Mouse (Mus musculus) midbrain, embryonic 14.5 days (tissue): ENCODE data around the gene Phospho1. TPM values are rescaled to one million over a fixed set of nuclear protein-coding genes. Genes with fewer than 3 reads are reported as not detected.

ENCODE experiments used
- ATAC-seq: fragments of 200-750 bp; cut with Nextera tagmentation; 2 replicates; pipeline ENCODE4 v1.8.0; 2017; ENCODE audit warnings: moderate number of reproducible peaks, moderate library complexity; ENCODE audit not compliant: low FRiP score, low TSS enrichment
- DNase-seq: peaks from one replicate; pipeline ENCODE4 v3.0.0-alpha.2; 2015
- H3K27ac ChIP-seq: fragments of 300-500 bp; sonication (generic); replicated peaks from 2 replicates; pipeline ENCODE4 v1.5.1; 2014; ENCODE audit warnings: mild to moderate bottlenecking, low read depth, low read length, moderate library complexity
- H3K27me3 ChIP-seq: fragments of 300-500 bp; sonication (generic); 2 replicates; pipeline ENCODE4 v1.6.1; 2014; ENCODE audit warnings: low read length, control low read depth, mixed read lengths; ENCODE audit not compliant: control insufficient read depth, insufficient read depth
- H3K36me3 ChIP-seq: fragments of 300-500 bp; sonication (generic); 2 replicates; pipeline ENCODE4 v1.6.1; 2014; ENCODE audit warnings: low read length, control low read depth; ENCODE audit not compliant: control insufficient read depth, insufficient read depth
- H3K4me1 ChIP-seq: fragments of 300-500 bp; sonication (generic); 2 replicates; pipeline ENCODE4 v1.6.1; 2014; ENCODE audit warnings: mild to moderate bottlenecking, antibody characterized with exemption, low read length, control low read depth; ENCODE audit not compliant: control insufficient read depth, insufficient read depth
- H3K4me2 ChIP-seq: fragments of 300-500 bp; sonication (generic); 2 replicates; pipeline ENCODE4 v1.6.1; 2014; ENCODE audit warnings: mild to moderate bottlenecking, low read length, moderate library complexity
- H3K4me3 ChIP-seq: fragments of 300-500 bp; sonication (generic); replicated peaks from 2 replicates; pipeline ENCODE4 v1.5.1; 2014; ENCODE audit warnings: low read depth, low read length
- H3K9ac ChIP-seq: fragments of 300-500 bp; sonication (generic); replicated peaks from 2 replicates; pipeline ENCODE4 v1.6.1; 2014; ENCODE audit warnings: mild to moderate bottlenecking, low read length, moderate library complexity
- H3K9me3 ChIP-seq: fragments of 300-500 bp; sonication (generic); 2 replicates; pipeline ENCODE4 v1.6.1; 2016; ENCODE audit warnings: low read length, control low read depth, mixed read lengths; ENCODE audit not compliant: control insufficient read depth
- WGBS: fragments of 180-500 bp; shearing (Covaris S2); extraction: QIAGEN DNeasy Blood & Tissue Kit; methylation state at CpG from one replicate; pipeline ENCODE4 v1.1.7; 2014; 5-methylcytosine and 5-hydroxymethylcytosine counted together
- polyA plus RNA-seq: library from polyadenylated mRNA; unstranded; fragments of >200 nt; fragmentation: Nextera tagmentation; extraction: Ambion mirVana; gene quantifications from 2 replicates; pipeline ENCODE4 v1.2.1, GENCODE M21; 2014

The Phospho1 gene
- polyA plus RNA-seq, result 0.33 TPM in 1 of 2 replicates, not detected in the other

DNA sequence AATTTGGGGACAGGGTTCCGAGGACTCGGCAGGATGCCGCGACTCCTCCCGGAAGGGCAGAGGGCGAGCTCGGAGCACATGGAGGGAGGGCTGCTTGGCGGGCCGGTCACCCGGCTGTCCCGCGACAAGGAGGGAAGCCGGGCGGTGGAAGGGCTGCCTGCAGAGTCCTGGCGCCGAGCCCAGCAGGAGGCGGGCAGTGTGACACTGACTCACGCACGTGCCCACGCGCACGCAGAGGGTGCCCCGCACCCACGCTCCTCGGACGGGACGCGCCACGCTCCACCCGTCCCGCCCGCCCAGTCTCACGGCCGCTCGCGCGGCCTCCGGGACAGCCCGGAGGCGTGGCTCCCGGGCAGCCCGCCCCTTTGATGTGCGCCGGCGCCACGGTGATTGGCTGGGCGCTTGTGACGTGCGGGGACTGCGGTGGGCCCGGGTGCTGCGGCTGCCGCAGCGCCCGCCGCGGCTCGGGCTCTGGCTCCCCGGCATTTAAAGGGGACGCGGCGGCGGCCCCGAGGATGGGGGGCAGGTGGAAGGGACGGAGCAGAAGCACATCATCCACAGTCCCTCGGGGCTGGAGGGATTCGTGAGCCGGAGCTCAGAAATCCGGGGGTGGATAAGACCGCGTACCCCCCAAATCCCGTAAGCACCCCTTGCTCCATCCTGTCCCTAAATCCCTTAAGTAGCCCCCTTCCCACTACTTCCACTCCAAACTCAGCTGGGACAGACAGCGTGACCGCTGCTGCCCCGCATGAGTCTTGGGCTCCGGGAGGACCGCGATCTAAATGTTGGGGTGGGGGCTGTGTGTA lies at the start of gene Phospho1:
Phospho1 (plus strand) TSS at position 429 of the 806 bp plus-strand sequence.
- Histone ChIP-seq H3K4me2 (peak within 1 kb of the TSS; percentile 99), H3K4me1 (no peaks in the 10 kb centered on the region), H3K36me3 (no peaks in the 10 kb centered on the region), H3K27me3 (peaks cover 53% of the 10 kb centered on the region), H3K4me3 (peak within 1 kb of the TSS; percentile 68), H3K9ac (peak within 1 kb of the TSS; percentile 69), H3K9me3 (no peaks in the 10 kb centered on the region), H3K27ac (no peak within 1 kb of the TSS)
- DNase-seq (peak; percentile 96), ATAC-seq (peak; percentile 97)
- WGBS, result 0% methylated on average over 77 of the region's 78 CpGs

DNA sequence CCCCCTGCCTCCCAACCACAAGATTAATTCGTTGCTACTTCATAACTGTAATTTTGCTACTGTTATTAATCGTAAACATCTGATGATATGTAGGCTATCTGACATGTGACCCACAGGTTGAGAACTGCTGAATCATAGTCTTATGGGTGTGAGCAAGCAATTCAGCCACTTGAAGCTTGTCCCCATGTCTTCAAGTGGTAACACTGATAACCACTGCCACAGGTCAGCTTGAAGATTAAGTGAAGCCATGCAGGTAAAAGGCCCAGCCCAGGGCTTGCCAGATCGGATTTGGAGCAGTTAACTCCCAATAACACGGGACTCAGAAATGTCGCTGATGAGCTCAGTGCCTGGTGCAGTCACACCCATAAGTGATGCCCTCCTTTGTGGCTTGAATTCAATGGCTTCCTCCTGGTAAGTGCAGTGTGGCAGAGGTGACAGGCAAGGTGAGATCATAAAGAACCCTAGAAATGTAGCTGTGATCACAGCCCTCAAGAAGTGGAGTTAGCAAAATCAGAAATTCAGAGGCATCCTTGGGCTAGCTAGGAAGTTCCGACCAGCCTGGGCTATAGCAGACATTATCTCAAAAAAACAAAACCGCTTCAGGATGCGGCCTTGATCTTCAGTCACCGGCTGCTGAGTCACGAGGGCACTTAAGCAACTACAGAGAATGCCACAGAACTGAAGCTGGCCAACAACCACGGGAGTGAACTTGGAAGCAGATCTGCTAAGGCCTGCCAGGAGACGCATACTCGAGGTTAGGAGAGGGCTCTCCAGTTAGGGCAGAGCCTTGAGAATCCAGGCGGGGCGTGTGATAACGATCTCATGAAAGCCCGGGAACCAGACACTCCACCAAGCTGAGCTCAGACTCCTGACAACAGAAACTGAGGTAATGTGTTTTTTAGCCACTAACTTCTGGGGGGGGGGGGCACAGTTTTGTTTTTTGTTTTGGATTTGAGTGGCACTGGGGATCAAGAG lies 46.7 kb upstream of the Phospho1 start:
- no peaks in the 10 kb centered on the region for H3K27me3 ChIP-seq
- DNase-seq (no peak), ATAC-seq (no peak)
- WGBS, result 90% methylated on average over 17 of the region's 17 CpGs
- H3K9me3 ChIP-seq, result no peaks in the 10 kb centered on the region
- no peak overlapping the region for H3K4me3 ChIP-seq
- no peaks in the 10 kb centered on the region; the same call in 1 of the 2 replicates for H3K36me3 ChIP-seq
- no peak overlapping the region for H3K9ac ChIP-seq
- no peaks in the 10 kb centered on the region for H3K4me1 ChIP-seq
- no peak overlapping the region for H3K27ac ChIP-seq
- no peak overlapping the region for H3K4me2 ChIP-seq

DNA sequence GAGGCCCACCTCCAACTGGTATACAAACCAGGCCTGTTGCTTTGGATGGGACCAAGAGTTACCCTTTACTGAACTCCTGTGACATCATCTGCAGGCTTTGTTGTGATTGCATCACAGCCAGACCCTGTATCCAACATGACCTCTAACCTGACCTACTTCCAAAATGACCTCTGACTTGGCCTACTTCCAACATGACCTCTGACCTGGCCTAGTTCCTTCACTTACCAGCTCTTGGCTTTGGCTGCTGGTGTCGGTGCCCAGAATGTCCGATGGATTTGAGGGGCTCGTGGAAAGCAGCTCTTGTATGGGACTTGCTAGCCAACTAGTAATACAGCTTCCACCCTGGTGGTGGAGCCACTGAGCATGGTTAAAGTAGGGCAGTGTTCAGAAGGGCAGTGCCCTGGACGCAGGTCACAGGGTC lies 45.5 kb upstream of the Phospho1 start:
- H3K27ac ChIP-seq, result no peak overlapping the region

DNA sequence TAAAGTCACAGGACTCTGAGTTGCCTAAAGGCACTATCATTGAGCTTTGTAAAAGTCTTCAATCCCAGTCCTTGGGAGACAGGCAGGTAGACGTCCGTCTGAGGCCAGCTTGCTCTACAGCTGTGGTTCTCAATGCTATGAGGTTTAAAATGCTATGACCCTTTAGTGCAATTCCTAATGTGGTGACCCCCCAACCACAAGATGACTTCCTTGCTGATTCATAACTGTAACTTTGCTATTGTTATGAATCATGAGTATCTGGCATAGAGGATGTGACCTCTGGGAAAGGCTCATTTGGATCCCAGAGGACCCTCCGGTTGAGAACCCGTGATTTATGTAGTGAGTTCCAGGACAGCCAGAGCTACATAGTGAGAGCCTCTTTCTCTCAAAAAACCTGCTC lies 44.9 kb upstream of the Phospho1 start:
- no peaks in the 10 kb centered on the region for H3K27me3 ChIP-seq
- H3K4me1 ChIP-seq, result no peaks in the 10 kb centered on the region
- no peak overlapping the region for H3K27ac ChIP-seq
- H3K9me3 ChIP-seq, result no peaks in the 10 kb centered on the region
- 88% methylated on average over 4 of the region's 4 CpGs for WGBS
- H3K9ac ChIP-seq, result no peak overlapping the region
- H3K36me3 ChIP-seq, result no peaks in the 10 kb centered on the region; the same call in 1 of the 2 replicates
- DNase-seq (no peak), ATAC-seq (no peak)
- no peak overlapping the region for H3K4me2 ChIP-seq
- H3K4me3 ChIP-seq, result no peak overlapping the region

More for the DNA sequence above, 45.5 kb upstream of the Phospho1 start:
- Histone ChIP-seq H3K36me3 (no peaks in the 10 kb centered on the region; the same call in 1 of the 2 replicates), H3K4me2 (no peak overlapping the region), H3K4me3 (no peak overlapping the region), H3K4me1 (no peaks in the 10 kb centered on the region), H3K9me3 (no peaks in the 10 kb centered on the region), H3K27me3 (no peaks in the 10 kb centered on the region), H3K9ac (no peak overlapping the region)
- ATAC-seq, result no peak
- 78% methylated on average over 4 of the region's 4 CpGs for WGBS
- DNase-seq, result no peak

DNA sequence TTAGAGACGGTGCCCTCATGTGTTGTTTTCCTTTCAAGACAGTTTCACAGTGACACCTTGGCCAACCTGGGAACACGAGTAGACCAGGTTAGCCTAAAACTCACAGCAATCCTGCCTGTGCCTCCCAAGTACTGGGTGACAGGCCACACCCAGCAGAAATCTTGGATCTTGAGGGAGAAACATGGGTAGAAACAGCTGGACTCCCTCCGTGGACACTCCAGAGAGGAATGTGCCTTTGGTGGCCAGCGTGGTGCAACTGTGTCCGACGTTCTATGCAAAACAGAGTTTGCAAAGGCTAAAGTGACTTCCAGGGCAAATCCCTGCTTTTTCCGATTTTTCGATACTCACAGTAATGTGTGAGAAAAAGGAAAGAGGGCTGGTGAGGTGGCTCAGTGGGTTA lies 43.8 kb upstream of the Phospho1 start:
- H3K27me3 ChIP-seq, result no peaks in the 10 kb centered on the region
- H3K9ac ChIP-seq, result no peak overlapping the region
- H3K4me3 ChIP-seq, result no peak overlapping the region
- no peaks in the 10 kb centered on the region; the same call in 1 of the 2 replicates for H3K36me3 ChIP-seq
- ATAC-seq (no peak), DNase-seq (no peak)
- H3K4me2 ChIP-seq, result no peak overlapping the region
- no peaks in the 10 kb centered on the region for H3K9me3 ChIP-seq
- no peaks in the 10 kb centered on the region for H3K4me1 ChIP-seq
- 89% methylated on average over 8 of the region's 8 CpGs for WGBS
- H3K27ac ChIP-seq, result no peak overlapping the region

DNA sequence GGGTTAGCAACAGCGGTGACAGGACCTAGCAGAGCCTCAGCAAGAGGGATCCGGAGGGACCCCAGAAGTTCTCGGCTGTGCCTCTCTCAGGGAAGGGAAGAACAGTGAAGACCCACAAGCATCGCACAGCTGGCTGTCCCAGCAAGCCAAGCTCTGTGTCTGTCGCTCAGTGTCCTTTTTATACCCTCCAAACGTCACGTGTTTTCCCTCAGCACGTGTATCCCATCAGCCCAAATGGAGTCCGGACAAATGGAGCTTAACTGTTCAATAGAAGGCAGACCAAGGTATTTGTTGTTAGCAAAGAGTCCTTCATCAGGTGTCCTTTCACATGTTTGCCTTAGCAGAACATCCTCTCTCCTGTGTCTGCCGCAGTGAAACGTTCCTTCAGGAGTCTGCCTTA lies 42.7 kb upstream of the Phospho1 start:
- 87% methylated on average over 11 of the region's 11 CpGs for WGBS
- no peaks in the 10 kb centered on the region for H3K4me1 ChIP-seq
- H3K9me3 ChIP-seq, result 0 out of 2 replicates have a peak, but pooled peaks cover 3% of the 10 kb centered on the region
- no peak overlapping the region for H3K4me3 ChIP-seq
- DNase-seq, result no peak
- no peaks in the 10 kb centered on the region for H3K36me3 ChIP-seq
- no peak overlapping the region for H3K27ac ChIP-seq
- no peak overlapping the region for H3K9ac ChIP-seq
- no peak for ATAC-seq
- H3K27me3 ChIP-seq, result no peaks in the 10 kb centered on the region
- H3K4me2 ChIP-seq, result no peak overlapping the region

DNA sequence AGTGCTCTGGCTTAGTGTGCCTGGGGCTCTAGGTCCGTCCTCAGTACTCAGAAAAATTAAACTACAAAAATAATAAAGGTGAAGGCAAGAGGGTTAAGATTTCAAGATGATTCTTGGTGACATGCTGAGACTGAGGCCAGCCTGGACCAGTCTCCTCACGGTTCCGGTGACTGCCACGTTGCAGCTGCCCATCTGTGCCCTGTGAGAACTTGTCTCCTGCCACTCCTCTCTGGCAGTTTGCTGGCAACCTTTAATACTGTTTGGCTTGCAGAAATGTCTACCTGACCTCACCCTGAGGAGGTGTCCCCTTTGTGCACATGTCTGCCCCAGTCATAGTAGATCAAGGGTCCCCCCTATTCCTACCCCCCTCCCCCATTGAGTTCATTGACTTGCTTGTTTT lies 40.8 kb upstream of the Phospho1 start:
- no peak for DNase-seq

DNA sequence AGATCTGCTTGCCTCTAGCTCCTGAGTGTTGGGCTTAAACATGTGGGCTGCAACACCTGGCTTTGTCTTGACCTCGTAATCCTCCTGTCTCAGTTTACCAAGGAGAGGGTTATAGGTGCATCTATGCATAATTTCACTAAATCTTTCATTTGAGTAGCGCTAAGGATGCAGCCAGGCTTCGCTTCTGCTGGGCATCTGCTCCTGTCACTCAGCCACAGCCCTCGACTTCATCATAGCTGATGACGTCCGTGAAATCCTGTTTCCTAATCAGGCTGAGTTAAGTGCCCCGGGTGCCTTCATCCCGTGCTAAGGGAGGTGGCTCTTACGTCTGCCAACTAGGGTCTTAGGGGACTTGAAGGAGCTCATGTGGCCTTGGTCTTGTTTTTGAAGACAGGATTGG lies 40.3 kb upstream of the Phospho1 start:
- WGBS, result 64% methylated on average over 9 of the region's 9 CpGs
- H3K4me1 ChIP-seq, result no peaks in the 10 kb centered on the region
- ATAC-seq, result no peak
- H3K4me2 ChIP-seq, result no peak overlapping the region
- H3K27ac ChIP-seq, result no peak overlapping the region
- no peak overlapping the region for H3K4me3 ChIP-seq
- DNase-seq, result no peak
- H3K36me3 ChIP-seq, result no peaks in the 10 kb centered on the region
- 0 out of 2 replicates have a peak, but pooled peaks cover 3% of the 10 kb centered on the region for H3K9me3 ChIP-seq
- H3K27me3 ChIP-seq, result no peaks in the 10 kb centered on the region
- H3K9ac ChIP-seq, result no peak overlapping the region

More for the DNA sequence above, 40.8 kb upstream of the Phospho1 start:
- Histone ChIP-seq H3K9me3 (0 out of 2 replicates have a peak, but pooled peaks cover 3% of the 10 kb centered on the region), H3K27ac (no peak overlapping the region), H3K9ac (no peak overlapping the region), H3K27me3 (no peaks in the 10 kb centered on the region), H3K4me2 (no peak overlapping the region), H3K4me1 (no peaks in the 10 kb centered on the region), H3K36me3 (no peaks in the 10 kb centered on the region), H3K4me3 (no peak overlapping the region)
- ATAC-seq, result no peak
- 85% methylated on average over 4 of the region's 4 CpGs for WGBS
